Mouse (Mus musculus): ENCODE results near the gene 2300002M23Rik. TPM values are rescaled to one million over a fixed set of nuclear protein-coding genes. Genes with fewer than 3 reads are reported as not detected.

Gene 2300002M23Rik
- total RNA-seq (2018; cell fraction: chromatin; rRNA removed), result not detected
- total RNA-seq (2018; cell fraction: cytosol; rRNA removed), result not detected
- not detected for total RNA-seq (2018; cell fraction: nucleus; rRNA removed)
- not detected in 3 replicates for polyA plus RNA-seq (2018)

DNA sequence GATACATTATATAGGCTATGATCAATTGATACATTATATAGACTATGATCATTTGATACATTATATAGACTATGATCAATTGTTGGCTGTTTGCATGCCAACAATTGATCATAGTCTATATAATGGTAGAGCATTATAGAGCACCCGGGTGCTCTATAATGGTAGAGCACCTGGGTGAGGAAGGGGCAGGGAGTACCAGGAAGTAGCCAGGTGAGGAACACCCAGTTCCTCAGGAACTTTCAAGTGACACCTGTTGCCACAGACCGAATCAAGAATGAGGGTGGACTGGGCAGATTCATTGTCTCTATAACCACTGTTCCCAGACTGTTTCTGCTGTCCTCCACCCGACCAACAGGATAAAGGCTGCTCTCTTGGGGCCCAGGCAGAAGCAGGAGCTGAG lies at the start of gene 2300002M23Rik:
2300002M23Rik (plus strand) TSS at position 301 of the 400 bp plus-strand sequence.
- WGBS (ENCODE audit: missing documents), result 60% methylated on average over 3 of the region's 3 CpGs
- Histone ChIP-seq H3K36me3 (ENCODE audit: inconsistent target) (no peaks in the 10 kb centered on the region), H3K79me2 (ENCODE audit: inconsistent target) (no peaks in the 10 kb centered on the region), H3K27ac (no peak within 1 kb of the TSS), H3K4me3 (ENCODE audit: inconsistent target) (no peak within 1 kb of the TSS)

DNA sequence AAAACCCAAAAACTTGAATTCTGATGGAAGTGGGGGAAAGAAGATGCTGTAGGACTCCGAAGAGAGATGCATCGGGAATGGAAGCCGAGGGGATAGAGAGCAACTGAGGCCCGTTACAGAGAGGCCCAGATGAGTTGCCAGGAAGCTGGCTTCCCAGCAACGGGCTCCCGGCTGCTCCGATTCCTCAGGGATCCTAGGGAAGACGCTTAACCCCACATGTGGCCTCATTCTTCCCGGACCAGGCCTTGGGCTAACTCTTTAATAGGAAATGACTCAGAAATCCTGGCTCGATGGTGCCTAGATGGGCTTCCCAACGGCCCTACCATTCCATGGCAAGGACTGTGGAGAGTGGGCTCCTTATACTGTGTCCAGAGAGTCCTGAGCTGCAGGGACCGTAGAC lies 49.7 kb upstream of the 2300002M23Rik start:
- Histone ChIP-seq H3K27ac (no peak overlapping the region), H3K79me2 (ENCODE audit: inconsistent target) (no peaks in the 10 kb centered on the region), H3K4me3 (ENCODE audit: inconsistent target) (peak overlapping the region; percentile 53), H3K36me3 (ENCODE audit: inconsistent target) (no peaks in the 10 kb centered on the region)
- WGBS (ENCODE audit: missing documents), result 27% methylated on average over 12 of the region's 12 CpGs

GRCm38 (mm10) chr17:35524354-35524753 lies 42.9 kb upstream of the 2300002M23Rik start:
- no peak overlapping the region for H3K27ac ChIP-seq
- H3K79me2 ChIP-seq (ENCODE audit: inconsistent target), result no peaks in the 10 kb centered on the region
- WGBS (ENCODE audit: missing documents), result 92% methylated on average over 9 of the region's 9 CpGs
- no peak overlapping the region for H3K4me3 ChIP-seq (ENCODE audit: inconsistent target)
- H3K36me3 ChIP-seq (ENCODE audit: inconsistent target), result peaks cover 8% of the 10 kb centered on the region; the same call in 1 of the 2 replicates

DNA sequence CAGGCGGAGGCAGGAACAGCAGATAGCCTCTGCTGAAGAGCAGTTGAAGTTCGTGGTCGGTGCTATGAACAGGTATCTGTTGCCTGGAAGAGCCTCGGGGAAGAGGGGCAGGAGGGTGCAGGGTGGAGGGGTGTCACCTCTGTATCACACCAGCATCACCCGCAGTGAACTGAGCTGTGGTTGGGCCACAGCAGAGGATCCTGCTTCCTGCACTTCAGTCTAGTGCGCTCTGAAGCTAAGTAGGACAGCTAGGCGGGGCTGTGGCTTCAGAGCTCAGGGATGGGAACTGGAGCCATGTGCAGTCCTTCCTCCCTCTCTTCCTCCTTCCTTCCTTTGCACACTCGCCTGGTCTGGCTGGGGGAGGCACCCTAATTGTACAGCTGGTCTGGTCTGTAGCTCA lies 40.6 kb upstream of the 2300002M23Rik start:
- Histone ChIP-seq H3K27ac (no peak overlapping the region), H3K36me3 (ENCODE audit: inconsistent target) (peaks cover 8% of the 10 kb centered on the region; the same call in 1 of the 2 replicates), H3K4me3 (ENCODE audit: inconsistent target) (no peak overlapping the region), H3K79me2 (ENCODE audit: inconsistent target) (no peaks in the 10 kb centered on the region)
- 57% methylated on average over 8 of the region's 8 CpGs for WGBS (ENCODE audit: missing documents)

DNA sequence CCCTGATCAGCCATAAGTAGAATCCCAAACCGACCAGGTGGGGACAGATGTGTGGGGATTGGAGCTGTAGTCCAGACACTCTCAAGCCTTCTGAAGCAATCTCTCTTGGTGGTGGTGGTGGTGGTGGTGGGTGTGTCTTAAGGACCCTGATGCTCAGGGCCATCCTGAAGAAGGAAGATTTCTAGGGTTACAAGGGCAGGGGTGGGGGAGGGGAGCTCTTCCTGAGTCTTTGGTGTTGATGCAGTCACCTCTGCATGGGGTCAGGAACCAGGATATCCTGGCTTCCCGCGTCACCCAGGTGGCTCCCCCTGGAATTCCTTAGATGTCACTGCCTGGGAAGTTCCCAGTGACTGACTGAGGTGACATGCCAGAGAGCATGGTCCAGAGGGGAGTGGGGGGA lies 34.9 kb upstream of the 2300002M23Rik start:
- 20% methylated on average over 3 of the region's 3 CpGs for WGBS (ENCODE audit: missing documents)
- Histone ChIP-seq H3K4me3 (ENCODE audit: inconsistent target) (no peak overlapping the region), H3K79me2 (ENCODE audit: inconsistent target) (no peaks in the 10 kb centered on the region)

GRCm38 (mm10) chr17:35532901-35533300 lies 34.3 kb upstream of the 2300002M23Rik start, which contains the start of gene Psors1c2:
Gene Psors1c2 (plus strand): TSS chr17:35533201.
- Histone ChIP-seq H3K4me3 (ENCODE audit: inconsistent target) (no peak within 1 kb of the TSS), H3K36me3 (ENCODE audit: inconsistent target) (no peaks in the 10 kb centered on the region), H3K27ac (no peak within 1 kb of the TSS), H3K79me2 (ENCODE audit: inconsistent target) (no peaks in the 10 kb centered on the region)
- 36% methylated on average over 7 of the region's 7 CpGs for WGBS (ENCODE audit: missing documents)

More for the DNA sequence above, 34.9 kb upstream of the 2300002M23Rik start:
- Histone ChIP-seq H3K36me3 (ENCODE audit: inconsistent target) (no peaks in the 10 kb centered on the region), H3K27ac (no peak overlapping the region)

DNA sequence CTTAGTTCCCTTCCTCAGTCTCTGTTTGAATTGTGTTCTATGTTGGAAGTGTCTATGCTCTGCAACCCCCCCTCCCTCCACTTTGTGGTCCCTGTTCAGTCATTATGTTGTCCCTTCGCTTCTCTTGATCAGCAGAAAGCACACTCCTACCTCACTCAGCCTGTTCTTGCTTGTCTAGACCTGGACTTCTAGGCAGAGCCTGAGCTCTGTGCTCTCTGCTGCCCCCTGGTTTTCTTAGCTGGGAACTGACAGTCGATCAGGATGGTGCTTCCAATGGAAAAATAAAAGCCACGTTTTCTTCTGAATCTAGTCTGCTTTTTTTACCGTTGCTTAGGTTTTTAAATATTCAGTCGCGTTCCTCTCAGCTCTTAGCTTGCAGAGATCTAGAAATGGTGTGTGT lies 32.9 kb upstream of the 2300002M23Rik start:
- H3K79me2 ChIP-seq (ENCODE audit: inconsistent target), result no peaks in the 10 kb centered on the region
- 12% methylated on average over 6 of the region's 6 CpGs for WGBS (ENCODE audit: missing documents)
- H3K27ac ChIP-seq, result no peak overlapping the region
- no peaks in the 10 kb centered on the region for H3K36me3 ChIP-seq (ENCODE audit: inconsistent target)
- no peak overlapping the region for H3K4me3 ChIP-seq (ENCODE audit: inconsistent target)

DNA sequence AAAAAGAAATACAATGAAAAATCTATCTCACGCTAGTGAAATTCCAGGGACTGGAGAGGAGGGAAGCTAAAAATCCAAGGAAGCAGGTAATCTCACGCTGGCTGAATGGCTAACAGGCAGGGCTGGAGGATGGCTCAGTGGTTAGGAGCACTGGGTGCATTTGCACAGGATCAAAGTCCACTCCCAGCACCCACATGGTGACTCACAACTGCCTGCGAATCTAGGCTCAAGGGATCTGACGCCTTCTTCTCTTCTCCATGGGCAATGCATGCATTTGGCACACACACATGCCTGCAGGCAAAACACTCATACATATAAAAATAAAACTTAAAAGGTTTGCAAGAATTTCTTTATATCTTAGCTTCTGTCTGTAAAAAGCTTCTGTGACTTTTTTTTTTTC lies 29.8 kb upstream of the 2300002M23Rik start:
- Histone ChIP-seq H3K27ac (no peak overlapping the region), H3K36me3 (ENCODE audit: inconsistent target) (no peaks in the 10 kb centered on the region), H3K79me2 (ENCODE audit: inconsistent target) (no peaks in the 10 kb centered on the region), H3K4me3 (ENCODE audit: inconsistent target) (no peak overlapping the region)
- 79% methylated on average over 3 of the region's 4 CpGs for WGBS (ENCODE audit: missing documents)

GRCm38 (mm10) chr17:35538476-35538875 lies 28.8 kb upstream of the 2300002M23Rik start:
- H3K79me2 ChIP-seq (ENCODE audit: inconsistent target), result no peaks in the 10 kb centered on the region
- no peak overlapping the region for H3K27ac ChIP-seq
- WGBS (ENCODE audit: missing documents), result 89% methylated on average over 1 of the region's 1 CpGs
- no peak overlapping the region for H3K4me3 ChIP-seq (ENCODE audit: inconsistent target)
- no peaks in the 10 kb centered on the region for H3K36me3 ChIP-seq (ENCODE audit: inconsistent target)

DNA sequence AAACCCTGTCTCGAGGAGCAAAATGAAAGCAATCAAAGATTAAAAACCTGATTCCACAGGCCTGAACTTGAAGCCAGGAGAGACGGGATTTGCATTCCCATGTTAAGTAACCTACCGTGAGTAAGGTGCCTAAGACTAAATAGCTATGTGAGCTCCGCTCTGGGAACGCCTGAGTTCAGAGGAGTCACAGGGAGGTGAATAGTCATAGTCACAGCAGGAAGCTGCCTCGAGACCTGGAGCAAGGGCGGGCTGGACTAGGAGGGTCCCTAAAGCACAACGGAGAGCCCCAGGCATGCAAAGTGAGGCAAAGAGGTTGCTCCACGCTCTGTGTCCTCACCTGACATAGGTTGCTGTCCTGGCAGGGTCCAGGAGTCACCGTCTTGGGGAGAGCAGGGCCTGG lies 27.7 kb upstream of the 2300002M23Rik start:
- 63% methylated on average over 10 of the region's 10 CpGs for WGBS (ENCODE audit: missing documents)
- Histone ChIP-seq H3K27ac (no peak overlapping the region), H3K79me2 (ENCODE audit: inconsistent target) (no peaks in the 10 kb centered on the region), H3K36me3 (ENCODE audit: inconsistent target) (no peaks in the 10 kb centered on the region), H3K4me3 (ENCODE audit: inconsistent target) (no peak overlapping the region)

- H3K79me2 ChIP-seq (ENCODE audit: inconsistent target), result no peaks in the 10 kb centered on the region
- 76% methylated on average over 15 of the region's 15 CpGs for WGBS (ENCODE audit: missing documents)
- H3K36me3 ChIP-seq (ENCODE audit: inconsistent target), result no peaks in the 10 kb centered on the region
- no peak overlapping the region for H3K27ac ChIP-seq
- no peak overlapping the region for H3K4me3 ChIP-seq (ENCODE audit: inconsistent target)
Observed at GRCm38 (mm10) chr17:35542761-35543411, 24.4 kb upstream of the 2300002M23Rik start.

DNA sequence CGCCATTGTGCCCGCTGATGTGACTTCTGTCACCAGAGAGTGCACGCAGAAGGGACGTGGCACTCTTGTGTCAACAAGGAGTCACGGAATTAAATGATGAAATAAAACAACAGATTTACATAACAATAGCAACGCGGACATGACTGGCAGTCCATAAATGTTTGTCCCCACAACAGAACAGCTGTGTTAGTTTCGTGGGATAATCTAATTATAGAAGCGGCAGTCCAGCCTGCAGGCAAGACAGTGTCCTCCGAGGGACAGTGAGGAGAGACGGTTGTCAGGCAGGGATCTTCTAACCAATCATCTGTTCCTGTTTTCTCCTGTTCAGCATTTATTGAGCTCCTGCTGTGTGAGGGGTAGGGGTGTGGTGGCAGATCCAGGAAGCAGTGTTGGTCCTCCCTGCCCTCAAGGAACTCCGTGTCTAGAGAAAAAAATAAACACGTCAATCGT lies 23.8 kb upstream of the 2300002M23Rik start:
- no peaks in the 10 kb centered on the region for H3K36me3 ChIP-seq (ENCODE audit: inconsistent target)
- no peaks in the 10 kb centered on the region for H3K79me2 ChIP-seq (ENCODE audit: inconsistent target)
- 61% methylated on average over 14 of the region's 14 CpGs for WGBS (ENCODE audit: missing documents)
- no peak overlapping the region for H3K4me3 ChIP-seq (ENCODE audit: inconsistent target)
- H3K27ac ChIP-seq, result no peak overlapping the region

DNA sequence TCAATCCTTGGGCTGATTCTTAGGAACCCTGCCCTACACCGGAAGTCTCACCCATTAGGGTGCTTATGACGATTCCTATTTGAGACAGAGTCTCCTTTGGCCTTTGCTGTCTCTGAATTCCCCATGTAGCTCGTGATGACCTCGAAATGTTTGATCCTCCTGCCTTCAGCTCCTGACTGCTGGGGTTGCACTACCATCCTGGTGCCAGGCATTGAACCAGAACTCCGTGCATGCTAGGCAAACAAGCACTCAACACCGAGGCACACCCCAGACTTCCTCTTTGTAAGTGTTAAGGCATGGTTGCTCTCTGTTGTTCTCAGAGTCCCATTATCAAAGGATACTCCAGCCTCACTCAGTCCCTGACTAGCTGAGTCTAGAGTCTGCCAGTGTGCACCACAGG lies 23.2 kb upstream of the 2300002M23Rik start:
- no peaks in the 10 kb centered on the region for H3K79me2 ChIP-seq (ENCODE audit: inconsistent target)
- H3K36me3 ChIP-seq (ENCODE audit: inconsistent target), result no peaks in the 10 kb centered on the region
- H3K27ac ChIP-seq, result no peak overlapping the region
- 46% methylated on average over 6 of the region's 6 CpGs for WGBS (ENCODE audit: missing documents)
- no peak overlapping the region for H3K4me3 ChIP-seq (ENCODE audit: inconsistent target)

DNA sequence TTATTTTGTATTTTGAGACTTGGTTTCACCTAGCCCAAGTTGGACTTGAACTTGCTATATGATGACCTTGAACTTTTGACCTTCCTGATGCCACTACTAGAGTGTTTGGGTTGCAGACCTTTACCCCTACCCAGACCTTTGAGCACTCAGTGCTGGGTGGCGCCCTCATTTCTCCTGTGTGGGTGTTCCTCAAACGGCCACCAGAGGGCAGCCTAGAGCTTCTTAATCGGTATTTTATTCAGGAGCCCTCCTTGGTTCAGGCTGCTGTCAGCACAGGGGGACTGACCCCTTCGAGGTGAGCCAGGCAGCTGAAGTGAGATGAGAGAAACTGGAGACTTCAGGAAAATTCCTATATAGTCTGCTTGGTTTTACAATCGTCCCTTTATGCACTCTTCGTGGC lies 22.6 kb upstream of the 2300002M23Rik start:
- Histone ChIP-seq H3K79me2 (ENCODE audit: inconsistent target) (no peaks in the 10 kb centered on the region), H3K27ac (no peak overlapping the region), H3K4me3 (ENCODE audit: inconsistent target) (no peak overlapping the region), H3K36me3 (ENCODE audit: inconsistent target) (no peaks in the 10 kb centered on the region)
- 45% methylated on average over 6 of the region's 6 CpGs for WGBS (ENCODE audit: missing documents)

DNA sequence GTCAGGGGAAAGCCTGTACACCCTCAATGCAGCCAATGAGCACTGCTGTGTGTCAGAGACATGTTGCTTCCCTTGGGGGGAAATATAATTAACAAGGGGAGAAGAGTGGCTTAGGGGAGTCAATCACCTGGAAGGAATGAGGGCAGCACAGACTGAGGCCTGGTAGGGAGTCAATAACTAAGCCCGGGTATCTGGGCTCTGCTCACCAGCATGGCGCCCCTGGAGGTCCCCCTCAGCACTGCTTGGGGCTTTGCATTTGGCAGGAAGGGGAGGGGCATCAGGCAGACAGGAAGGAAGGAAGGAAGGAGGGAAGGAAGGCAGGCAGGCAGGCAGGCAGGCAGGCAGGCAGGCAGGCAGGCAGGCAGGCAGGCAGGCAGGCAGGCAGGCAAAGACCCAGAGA lies 19.8 kb upstream of the 2300002M23Rik start:
- Histone ChIP-seq H3K36me3 (ENCODE audit: inconsistent target) (no peaks in the 10 kb centered on the region), H3K79me2 (ENCODE audit: inconsistent target) (no peaks in the 10 kb centered on the region), H3K4me3 (ENCODE audit: inconsistent target) (no peak overlapping the region), H3K27ac (no peak overlapping the region)
- no CpG with 5 or more reads among the region's 2 CpGs for WGBS (ENCODE audit: missing documents)
